Mouse (Mus musculus) C2C12 (cell line): Measurements from ENCODE around the gene Fam174b. TPM values are rescaled to one million over a fixed set of nuclear protein-coding genes. Genes with fewer than 3 reads are reported as not detected.

Source experiments
- H3K27me3 ChIP-seq: one replicate; pipeline ENCODE4 v1.6.1; 2011; ENCODE audit not compliant: control insufficient read depth, insufficient read depth, insufficient read length
- H3K36me3 ChIP-seq: one replicate; pipeline ENCODE4 v1.6.1; 2011; ENCODE audit not compliant: control insufficient read depth, insufficient read depth
- H3K4me3 ChIP-seq: one replicate; pipeline ENCODE4 v1.5.1; 2011; ENCODE audit warnings: mild to moderate bottlenecking, control low read depth; ENCODE audit not compliant: poor library complexity, insufficient read depth, severe bottlenecking
- H3K79me2 ChIP-seq: one replicate; pipeline ENCODE4 v1.6.1; 2011; ENCODE audit not compliant: control insufficient read depth, insufficient read depth
- H3K79me3 ChIP-seq: one replicate; pipeline ENCODE4 v1.6.1; 2011; ENCODE audit warnings: low read depth, control low read depth
- H3ac ChIP-seq: one replicate; pipeline ENCODE3; 2011; ENCODE audit warnings: low read depth; ENCODE audit not compliant: control insufficient read depth, insufficient read length
- CEBPB ChIP-seq: IDR thresholded peaks from one replicate; pipeline ENCODE4 v1.6.1; 2011; ENCODE audit warnings: low read depth, mild to moderate bottlenecking, control low read depth, moderate library complexity
- CTCF ChIP-seq: IDR thresholded peaks from one replicate; pipeline ENCODE4 v1.5.1; 2011; ENCODE audit not compliant: control insufficient read depth, insufficient read depth, insufficient read length
- FOSL1 ChIP-seq: IDR thresholded peaks from one replicate; pipeline ENCODE4 v1.8.0; 2011; ENCODE audit warnings: mild to moderate bottlenecking, low read length; ENCODE audit not compliant: poor library complexity, insufficient read depth, severe bottlenecking
- MAX ChIP-seq: IDR thresholded peaks from one replicate; pipeline ENCODE4 v1.6.1; 2011; ENCODE audit warnings: mild to moderate bottlenecking, control low read depth
- MYOD1 ChIP-seq: IDR thresholded peaks from one replicate; pipeline ENCODE4 v1.6.1; 2011; ENCODE audit warnings: low read depth; ENCODE audit not compliant: control insufficient read depth, insufficient read length
- MYOG ChIP-seq: IDR thresholded peaks from one replicate; pipeline ENCODE4 v1.6.1; 2011; ENCODE audit not compliant: control insufficient read depth, insufficient read length; ENCODE audit errors: extremely low read depth
- USF1 ChIP-seq: IDR thresholded peaks from one replicate; pipeline ENCODE4 v1.6.1; 2011; ENCODE audit warnings: low read depth, mild to moderate bottlenecking, control low read depth, moderate library complexity
- polyA plus RNA-seq: library from polyadenylated mRNA; unstranded; fragments of >200 nt; fragmentation: generic; extraction: Trizol; gene quantifications from one replicate; pipeline ENCODE4 v1.2.1, GENCODE M21; 2012; ENCODE audit warnings: missing spikeins

Gene Fam174b
- polyA plus RNA-seq, 1 experiment = not detected

- no peaks in the 10 kb centered on the region for H3K36me3 ChIP-seq
- H3K79me2 ChIP-seq = no peaks in the 10 kb centered on the region
- TF ChIP-seq CTCF = no peak
- peaks cover 6% of the 10 kb centered on the region for H3K27me3 ChIP-seq
- H3K79me3 ChIP-seq = no peaks in the 10 kb centered on the region
- no peak overlapping the region for H3K4me3 ChIP-seq
- H3ac ChIP-seq = no peak overlapping the region
Observed at GRCm38 (mm10) chr7:73730430-73731022, 9.6 kb upstream of the Fam174b start.

- no peak for TF ChIP-seq CEBPB
- TF ChIP-seq CTCF = no peak
- no peak for TF ChIP-seq MYOG
- TF ChIP-seq USF1 = no peak
- no peak for TF ChIP-seq FOSL1
- no peak for TF ChIP-seq MYOD1
- no peak for TF ChIP-seq MAX
- Histone ChIP-seq H3K79me2 (no peaks in the 10 kb centered on the region), H3K27me3 (peaks cover 10% of the 10 kb centered on the region)
Observed at GRCm38 (mm10) chr7:73736046-73736445, 4.1 kb upstream of the Fam174b start.

GRCm38 (mm10) chr7:73741392-73741791 is 1.3 kb downstream of the Fam174b start:
- H3ac ChIP-seq = no peak overlapping the region
- no peaks in the 10 kb centered on the region for H3K36me3 ChIP-seq
- H3K27me3 ChIP-seq = peaks cover 10% of the 10 kb centered on the region
- TF ChIP-seq CEBPB (no peak), USF1 (no peak), MYOD1 (no peak), FOSL1 (no peak)
- H3K79me2 ChIP-seq = no peaks in the 10 kb centered on the region
- no peaks in the 10 kb centered on the region for H3K79me3 ChIP-seq
- H3K4me3 ChIP-seq = no peak overlapping the region

More at GRCm38 (mm10) chr7:73736046-73736445, 4.1 kb upstream of the Fam174b start:
- H3K4me3 ChIP-seq = no peak overlapping the region
- no peaks in the 10 kb centered on the region for H3K79me3 ChIP-seq
- no peaks in the 10 kb centered on the region for H3K36me3 ChIP-seq
- H3ac ChIP-seq = no peak overlapping the region

- Histone ChIP-seq H3K27me3 (peaks cover 10% of the 10 kb centered on the region), H3ac (no peak overlapping the region), H3K4me3 (no peak overlapping the region), H3K79me2 (no peaks in the 10 kb centered on the region), H3K36me3 (no peaks in the 10 kb centered on the region), H3K79me3 (no peaks in the 10 kb centered on the region)
- TF ChIP-seq USF1 = no peak
- TF ChIP-seq CEBPB = no peak
- no peak for TF ChIP-seq FOSL1
- TF ChIP-seq MYOG = no peak
- TF ChIP-seq CTCF = no peak
- no peak for TF ChIP-seq MYOD1
- TF ChIP-seq MAX = no peak
Observed at GRCm38 (mm10) chr7:73741841-73742240, 1.7 kb downstream of the Fam174b start.

GRCm38 (mm10) chr7:73743144-73743543 is 3.0 kb downstream of the Fam174b start:
- TF ChIP-seq MYOD1 = no peak
- no peak for TF ChIP-seq CTCF
- no peak for TF ChIP-seq FOSL1
- TF ChIP-seq CEBPB = no peak
- TF ChIP-seq MAX = no peak
- no peak for TF ChIP-seq USF1
- no peak for TF ChIP-seq MYOG
- no peak overlapping the region for H3K4me3 ChIP-seq
- no peaks in the 10 kb centered on the region for H3K36me3 ChIP-seq

GRCm38 (mm10) chr7:73743831-73744370 is 3.8 kb downstream of the Fam174b start:
- Histone ChIP-seq H3ac (no peak overlapping the region), H3K36me3 (no peaks in the 10 kb centered on the region), H3K79me2 (no peaks in the 10 kb centered on the region), H3K27me3 (peaks cover 10% of the 10 kb centered on the region), H3K79me3 (no peaks in the 10 kb centered on the region), H3K4me3 (no peak overlapping the region)
- TF ChIP-seq MYOD1 (no peak), CTCF (no peak), CEBPB (no peak)

More at GRCm38 (mm10) chr7:73743144-73743543, 3.0 kb downstream of the Fam174b start:
- Histone ChIP-seq H3K79me3 (no peaks in the 10 kb centered on the region), H3K79me2 (no peaks in the 10 kb centered on the region), H3ac (no peak overlapping the region), H3K27me3 (peaks cover 10% of the 10 kb centered on the region)
